Mouse (Mus musculus): ENCODE results near the gene Frmd4a.

DNA sequence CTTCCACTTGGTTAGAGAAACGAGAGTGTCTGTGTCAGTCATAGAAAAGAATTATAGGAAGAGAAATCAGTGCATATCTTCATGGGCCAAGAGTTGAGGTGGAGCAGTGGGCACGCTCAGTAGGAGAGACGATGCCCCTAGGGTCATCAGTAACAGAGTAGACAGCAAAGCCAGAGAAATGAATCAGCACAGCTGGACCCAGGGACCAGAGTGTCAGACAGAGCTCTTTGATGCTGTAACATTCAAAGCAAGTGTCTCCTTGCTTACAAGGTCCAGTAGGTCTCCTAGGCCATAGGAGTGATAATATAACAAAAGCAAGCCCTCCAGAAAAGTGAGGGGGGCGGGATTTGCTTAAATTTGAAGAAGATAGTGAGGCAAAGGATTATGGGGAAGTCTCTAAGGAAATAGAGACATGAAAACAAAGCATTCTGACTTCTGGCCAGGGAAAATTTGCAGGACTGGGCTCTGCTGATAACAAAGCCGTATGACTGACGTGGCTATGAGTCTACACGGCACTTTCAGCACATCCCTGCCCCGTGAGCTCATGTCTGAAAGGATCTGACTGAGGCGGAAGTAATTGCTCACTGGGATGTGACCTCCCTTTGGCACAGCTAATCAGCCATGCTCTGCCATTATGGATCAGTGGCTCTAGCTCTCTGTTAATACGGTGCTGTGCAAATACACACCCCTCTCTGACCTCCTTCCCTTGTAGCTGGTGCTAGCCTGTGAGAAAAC is 243.0 kb downstream of the Frmd4a start:
- TF ChIP-seq CTCF (IDR thresholded peaks at IDR 0.05; ENCODE audit: low read depth), result no peak
- TF ChIP-seq EP300 (IDR thresholded peaks at IDR 0.05; ENCODE audit: low read depth), result no peak

All from liver, postnatal 0 days (tissue).